Mouse (Mus musculus) CH12.LX (cell line): ENCODE measurements around the gene Robo2. TPM values are rescaled to one million over a fixed set of nuclear protein-coding genes. Genes with fewer than 3 reads are reported as not detected.

Experiments
- DNase-seq: peaks from one replicate; pipeline ENCODE4 v3.0.0-alpha.2; 2013; ENCODE audit errors: extremely low read depth
- H3K27ac ChIP-seq: 2 replicates; pipeline ENCODE4 v1.5.1; 2012; ENCODE audit warnings: low read depth, mild to moderate bottlenecking, control low read depth, moderate library complexity; ENCODE audit not compliant: insufficient read depth
- H3K27me3 ChIP-seq: replicated peaks from 2 replicates; pipeline ENCODE3; 2012; ENCODE audit warnings: inconsistent platforms
- H3K36me3 ChIP-seq, 2 experiments: replicated peaks in 1 of 2; 2 replicates each; pipeline versions ENCODE3 to v1.6.1; 2012; ENCODE audit warnings: inconsistent platforms in 1 of 2, low read length in 1 of 2, mild to moderate bottlenecking in 1 of 2, mixed read lengths in 1 of 2, moderate library complexity in 1 of 2; ENCODE audit not compliant: control insufficient read depth in 1 of 2, insufficient read depth in 1 of 2
- H3K4me1 ChIP-seq, 2 experiments: 2 replicates each; pipeline ENCODE4 v1.6.1; 2012; ENCODE audit warnings: inconsistent platforms in 1 of 2, moderate library complexity in 1 of 2; ENCODE audit not compliant: insufficient read depth in 2 of 2, control insufficient read depth in 1 of 2
- H3K4me2 ChIP-seq: 2 replicates; pipeline ENCODE4 v1.6.1; 2012; ENCODE audit warnings: low read depth, mild to moderate bottlenecking, control low read depth; ENCODE audit not compliant: poor library complexity, insufficient read depth, severe bottlenecking
- H3K4me3 ChIP-seq, 3 experiments: fragments of 150-350 bp in 1 of 3; sonication (generic) in 1 of 3; replicated peaks in 1 of 3; 2 replicates each; pipeline versions ENCODE3 to v1.5.1; 2011 to 2012; ENCODE audit warnings: low read depth in 2 of 3, low read length in 2 of 3, mild to moderate bottlenecking in 2 of 3, moderate library complexity in 2 of 3, control low read depth in 1 of 3, improper control_type of control experiment in 1 of 3, inconsistent platforms in 1 of 3, mixed read lengths in 1 of 3; ENCODE audit not compliant: poor library complexity in 1 of 3
- H3K79me2 ChIP-seq: replicated peaks from 2 replicates; pipeline ENCODE4 v1.6.1; 2012; ENCODE audit warnings: mild to moderate bottlenecking, moderate library complexity; ENCODE audit not compliant: control insufficient read depth, poor library complexity, insufficient read depth, severe bottlenecking; ENCODE audit errors: extremely low read depth
- H3K9ac ChIP-seq: 2 replicates; pipeline ENCODE4 v1.6.1; 2012; ENCODE audit warnings: low read depth, mild to moderate bottlenecking, control low read depth, moderate library complexity; ENCODE audit not compliant: insufficient read depth
- H3K9me3 ChIP-seq: replicated peaks from 2 replicates; pipeline ENCODE3; 2012; ENCODE audit warnings: low read length, inconsistent platforms, mixed read lengths
- BHLHE40 ChIP-seq: IDR thresholded peaks from 2 replicates; pipeline ENCODE4 v1.6.1; 2011; ENCODE audit warnings: mild to moderate bottlenecking, low read depth, low read length, improper control_type of control experiment
- CHD2 ChIP-seq: IDR thresholded peaks from 2 replicates; pipeline ENCODE4 v1.6.1; 2011; ENCODE audit warnings: low read length, improper control_type of control experiment
- CTCF ChIP-seq, 2 experiments: IDR thresholded peaks in 1 of 2; conservative IDR thresholded peaks in 1 of 2; 2 replicates each; pipeline ENCODE4 v1.5.1; 2011 to 2012; ENCODE audit warnings: low read depth in 2 of 2, low read length in 2 of 2, improper control_type of control experiment in 1 of 2, inconsistent platforms in 1 of 2, mild to moderate bottlenecking in 1 of 2, moderate library complexity in 1 of 2
- ELF1 ChIP-seq: IDR thresholded peaks from 2 replicates; pipeline ENCODE4 v1.6.1; 2014; ENCODE audit warnings: low read depth, mild to moderate bottlenecking, inconsistent platforms, low read length, improper control_type of control experiment
- EP300 ChIP-seq: IDR thresholded peaks from 2 replicates; pipeline ENCODE4 v1.6.1; 2011; ENCODE audit warnings: low read length, improper control_type of control experiment
- ETS1 ChIP-seq: conservative IDR thresholded peaks from 2 replicates; pipeline ENCODE4 v1.6.1; 2012; ENCODE audit warnings: low read depth, mild to moderate bottlenecking, inconsistent platforms, low read length, improper control_type of control experiment, moderate library complexity
- GABPA ChIP-seq: IDR thresholded peaks from 2 replicates; pipeline ENCODE4 v1.6.1; 2012; ENCODE audit warnings: low read depth, low read length, improper control_type of control experiment, inconsistent platforms; ENCODE audit not compliant: insufficient replicate concordance
- HCFC1 ChIP-seq: IDR thresholded peaks from 2 replicates; pipeline ENCODE4 v1.6.1; 2012; ENCODE audit warnings: low read depth, mild to moderate bottlenecking, inconsistent platforms, low read length, improper control_type of control experiment
- IRF4 ChIP-seq: IDR thresholded peaks from 2 replicates; pipeline ENCODE4 v1.6.1; 2014; ENCODE audit warnings: low read depth, mild to moderate bottlenecking, inconsistent platforms, low read length, improper control_type of control experiment
- JUND ChIP-seq: conservative IDR thresholded peaks from 2 replicates; pipeline ENCODE4 v1.6.1; 2011; ENCODE audit warnings: low read depth, low read length, improper control_type of control experiment
- MAFK ChIP-seq: IDR thresholded peaks from 2 replicates; pipeline ENCODE4 v1.6.1; 2011; ENCODE audit warnings: low read length, improper control_type of control experiment; ENCODE audit not compliant: insufficient replicate concordance
- MAX ChIP-seq: IDR thresholded peaks from 2 replicates; pipeline ENCODE4 v1.6.1; 2011; ENCODE audit warnings: low read length, improper control_type of control experiment
- MAZ ChIP-seq: IDR thresholded peaks from 2 replicates; pipeline ENCODE4 v1.6.1; 2012; ENCODE audit warnings: low read depth, mild to moderate bottlenecking, inconsistent platforms, low read length, improper control_type of control experiment, moderate library complexity
- MXI1 ChIP-seq: IDR thresholded peaks from 2 replicates; pipeline ENCODE4 v1.6.1; 2011; ENCODE audit warnings: mild to moderate bottlenecking, low read depth, low read length, improper control_type of control experiment
- NRF1 ChIP-seq: IDR thresholded peaks from 2 replicates; pipeline ENCODE4 v1.6.1; 2014; ENCODE audit warnings: low read depth, mild to moderate bottlenecking, inconsistent platforms, low read length, improper control_type of control experiment, moderate library complexity
- POLR2AphosphoS2 ChIP-seq: IDR thresholded peaks from 2 replicates; pipeline ENCODE4 v1.6.1; 2011; ENCODE audit warnings: low read depth, low read length, improper control_type of control experiment
- RAD21 ChIP-seq: IDR thresholded peaks from 2 replicates; pipeline ENCODE4 v1.6.1; 2011; ENCODE audit warnings: low read depth, mild to moderate bottlenecking, low read length, improper control_type of control experiment, moderate library complexity
- RCOR1 ChIP-seq: conservative IDR thresholded peaks from 2 replicates; pipeline ENCODE4 v1.6.1; 2012; ENCODE audit warnings: low read depth, mild to moderate bottlenecking, inconsistent platforms, low read length, improper control_type of control experiment
- SIN3A ChIP-seq: IDR thresholded peaks from 2 replicates; pipeline ENCODE4 v1.6.1; 2012; ENCODE audit warnings: low read length, improper control_type of control experiment, inconsistent platforms
- SMC3 ChIP-seq: IDR thresholded peaks from 2 replicates; pipeline ENCODE4 v1.6.1; 2011; ENCODE audit warnings: low read depth, low read length, improper control_type of control experiment
- TBP ChIP-seq: conservative IDR thresholded peaks from 2 replicates; pipeline ENCODE4 v1.6.1; 2011; ENCODE audit warnings: low read depth, low read length, improper control_type of control experiment
- TCF12 ChIP-seq: IDR thresholded peaks from 2 replicates; pipeline ENCODE4 v1.6.1; 2014; ENCODE audit warnings: low read depth, mild to moderate bottlenecking, inconsistent platforms, low read length, improper control_type of control experiment
- USF2 ChIP-seq: conservative IDR thresholded peaks from 2 replicates; pipeline ENCODE4 v1.6.1; 2011; ENCODE audit warnings: low read depth, low read length, improper control_type of control experiment
- ZC3H11A ChIP-seq: IDR thresholded peaks from 2 replicates; pipeline ENCODE4 v1.6.1; 2012; ENCODE audit warnings: low read depth, mild to moderate bottlenecking, inconsistent platforms, low read length, improper control_type of control experiment
- dilution Hi-C: fragments of 300-500 bp; cut with MboI; formaldehyde crosslinking; loops from 2 replicates; pipeline ENCODE4 v1.14.3; 2020; ENCODE audit warnings: low sequenced_read_pairs; ENCODE audit not compliant: extremely low pct_unique_long_range_greater_than_20kb, extremely low pct_ligation_motif_present
- in situ Hi-C: fragments of 300-500 bp; cut with MboI; formaldehyde crosslinking; loops from 3 replicates; pipeline ENCODE4 v1.14.3; 2019; ENCODE audit warnings: low sequenced_read_pairs, low pct_ligation_motif_present, low pct_unique_long_range_greater_than_20kb, mixed read lengths
- polyA plus RNA-seq: library from polyadenylated mRNA; unstranded; fragments of >175 nt; gene quantifications from 2 replicates; pipeline ENCODE4 v1.2.1, GENCODE M21; 2012; ENCODE audit warnings: low read depth; ENCODE audit not compliant: insufficient read length
- total RNA-seq, 2 experiments: library from RNA; depleted of rRNA; stranded (reverse); fragments of 300-350 nt in 1 of 2; fragments of >200 nt in 1 of 2; gene quantifications; 2 replicates each; pipeline ENCODE4 v1.2.3; 2012 to 2014

Robo2 gene
- total and polyA plus RNA-seq, 3 experiments, result not detected

DNA sequence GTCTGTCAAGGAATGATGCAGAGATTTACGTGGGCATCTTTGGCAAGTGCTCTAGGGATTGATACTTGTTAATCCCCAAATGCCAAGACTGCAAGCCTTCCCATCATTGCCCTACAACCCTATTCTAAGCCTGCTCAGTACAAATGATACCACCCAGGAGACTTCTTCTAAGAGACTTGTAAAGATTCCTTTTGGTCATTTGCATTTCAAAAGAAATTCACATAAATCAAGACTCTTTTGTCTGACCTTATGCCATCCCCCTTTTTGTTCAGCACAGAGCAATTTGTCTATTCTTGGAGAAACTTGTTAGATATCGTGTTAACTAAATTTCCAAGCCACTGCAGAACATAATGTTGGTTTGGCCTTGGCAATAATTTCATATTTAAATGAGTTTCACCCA, 15.4 kb upstream of the Robo2 start:
- in situ Hi-C loops, result no loop called here

DNA sequence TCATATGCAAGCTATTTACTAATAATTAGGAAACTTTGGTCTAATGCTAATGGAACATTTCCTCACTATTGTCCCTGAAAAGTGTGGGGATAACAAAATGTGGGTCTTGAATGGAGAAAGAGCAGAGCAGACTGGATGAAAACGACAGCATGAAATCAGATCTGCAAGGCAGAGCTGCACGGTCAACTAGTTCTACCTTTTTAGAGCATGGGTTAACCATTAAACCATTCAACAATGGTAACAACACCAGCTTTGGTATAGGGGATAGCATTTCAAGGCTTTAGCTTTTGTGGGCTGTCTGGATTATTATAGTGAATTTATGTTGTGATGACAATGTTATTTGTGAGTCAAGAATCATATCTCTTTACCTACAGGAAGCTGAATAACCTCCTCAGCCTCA, 8.7 kb upstream of the Robo2 start:
- Histone ChIP-seq H3K79me2 (no peaks in the 10 kb centered on the region), H3K9ac (no peak overlapping the region), H3K9me3 (peaks cover 43% of the 10 kb centered on the region), H3K4me1 (no peaks in the 10 kb centered on the region), H3K4me3 (no peak overlapping the region), H3K27me3 (no peaks in the 10 kb centered on the region), H3K4me2 (no peak overlapping the region), H3K36me3 (no peaks in the 10 kb centered on the region)
- in situ Hi-C loops, result no loop called here
- DNase-seq, result no peak
- dilution Hi-C loops, result no loop called here
- no peak for TF ChIP-seq GABPA
- TF ChIP-seq RCOR1, result no peak
- no peak for TF ChIP-seq TBP
- TF ChIP-seq CHD2, result no peak
- TF ChIP-seq MAZ, result no peak
- TF ChIP-seq ETS1, result no peak
- TF ChIP-seq MAX, result no peak
- no peak for TF ChIP-seq MAFK
- no peak for TF ChIP-seq NRF1
- TF ChIP-seq MXI1, result no peak
- no peak for TF ChIP-seq JUND
- no peak for TF ChIP-seq HCFC1
- no peak for TF ChIP-seq IRF4
- TF ChIP-seq EP300, result no peak
- TF ChIP-seq SMC3, result no peak
- TF ChIP-seq SIN3A, result no peak
- TF ChIP-seq POLR2AphosphoS2, result no peak
- no peak for TF ChIP-seq CTCF (conservative IDR thresholded peaks at IDR 0.05 in 1 of 2, IDR thresholded peaks at IDR 0.05 in 1 of 2; ENCODE audit: low read depth in 2 of 2, low read length in 2 of 2)
- TF ChIP-seq, all 38 proteins: peak for 0
- H3K27ac ChIP-seq, result no peak overlapping the region

More for the DNA sequence above, 15.4 kb upstream of the Robo2 start:
- no peaks in the 10 kb centered on the region for H3K4me1 ChIP-seq
- dilution Hi-C loops, result no loop called here
- TF ChIP-seq BHLHE40 (no peak), RAD21 (no peak), MAFK (no peak), EP300 (no peak), ZC3H11A (no peak), MAX (no peak), ELF1 (no peak), POLR2AphosphoS2 (no peak), ETS1 (no peak), MXI1 (no peak), NRF1 (no peak), IRF4 (no peak), SMC3 (no peak), GABPA (no peak), USF2 (no peak), HCFC1 (no peak), CTCF (conservative IDR thresholded peaks at IDR 0.05 in 1 of 2, IDR thresholded peaks at IDR 0.05 in 1 of 2; ENCODE audit: low read depth in 2 of 2, low read length in 2 of 2) (no peak), TCF12 (no peak)
- H3K4me3 ChIP-seq, result no peak overlapping the region
- H3K9me3 ChIP-seq, result peaks cover 44% of the 10 kb centered on the region
- H3K27ac ChIP-seq, result no peak overlapping the region
- H3K27me3 ChIP-seq, result no peaks in the 10 kb centered on the region
- no peaks in the 10 kb centered on the region for H3K79me2 ChIP-seq
- H3K9ac ChIP-seq, result no peak overlapping the region
- H3K4me2 ChIP-seq, result no peak overlapping the region
- DNase-seq, result no peak
- no peaks in the 10 kb centered on the region for H3K36me3 ChIP-seq
